Mouse (Mus musculus): ENCODE results near the gene Gm3739. TPM values are rescaled to one million over a fixed set of nuclear protein-coding genes. Genes with fewer than 3 reads are reported as not detected.
"Not testable (repeated sequence)": the region's sequence is repeated elsewhere in the genome, so short reads cannot be mapped to it uniquely, and the experiment has no call there.

Gm3739 gene
- under 1 TPM in 2 of 4 experiments, not detected in 2; 0.21 to 0.24 TPM for total RNA-seq (2022)

GRCm38 (mm10) chr14:7314661-7315060 is at the start of gene Gm3739:
Gene Gm3739, minus strand, starts transcription at chr14:7315049.
- DNase-seq, result not testable (repeated sequence)

DNA sequence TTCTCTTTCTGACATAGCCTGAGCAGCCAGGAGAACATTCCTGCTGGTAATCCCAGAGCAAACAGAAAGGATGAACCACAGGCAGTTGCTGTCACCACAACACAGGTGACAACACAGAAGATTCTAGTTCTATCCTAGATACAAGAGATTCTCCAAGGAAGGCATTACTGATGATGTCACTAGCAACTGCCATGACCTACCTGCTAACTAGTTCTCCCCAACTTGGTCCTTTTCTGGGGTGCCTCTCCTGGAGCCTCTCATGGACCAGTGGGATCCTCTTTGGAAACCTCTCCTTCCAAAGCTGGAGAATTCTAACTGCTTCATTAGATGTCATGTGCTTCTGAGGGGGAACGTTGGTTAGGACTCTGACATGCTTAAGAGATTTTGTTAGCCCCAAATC is 17.4 kb upstream of the Gm3739 start, which contains the start of gene Gm5797:
Gene Gm5797, minus strand, starts transcription at position 101 of the 400 bp plus-strand sequence.
- not testable (repeated sequence) for DNase-seq

- DNase-seq, result not testable (repeated sequence)
Observed at GRCm38 (mm10) chr14:7315093-7315492, 244 bp upstream of the Gm3739 start.

DNA sequence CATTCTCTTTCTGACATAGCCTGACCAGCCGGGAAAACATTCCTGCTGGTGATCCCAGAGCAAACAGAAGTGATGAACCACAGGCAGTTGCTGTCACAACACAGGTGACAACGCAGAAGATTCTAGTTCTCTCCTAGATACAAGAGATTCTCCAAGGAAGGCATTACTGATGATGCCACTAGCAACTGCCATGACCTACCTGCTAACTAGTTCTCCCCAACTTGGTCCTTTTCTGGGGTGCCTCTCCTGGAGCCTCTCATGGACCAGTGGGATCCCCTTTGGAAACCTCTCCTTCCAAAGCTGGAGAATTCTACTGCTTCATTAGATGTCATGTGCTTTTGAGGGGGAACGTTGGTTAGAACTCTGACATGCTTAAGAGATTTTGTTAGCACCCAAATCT is 50.2 kb downstream of the Gm3739 start, which contains the start of gene Gm3727:
Gene Gm3727, minus strand, starts transcription at position 101 of the 400 bp plus-strand sequence.
- not testable (repeated sequence) for DNase-seq

Other genes starting within 250 kb of the Gm3739 start
- gene Gm3696, start 214.4 kb downstream of the Gm3739 start, total RNA-seq (2022), result 1 to 10 TPM in 1 of 4 experiments, not detected in 3; 2.2 TPM
- not detected for gene Gm6676, start 189.6 kb downstream of the Gm3739 start, total RNA-seq (2022)
- 1 to 10 TPM in 1 of 4 experiments, under 1 TPM in 3; 0.46 to 1.1 (median 0.68) TPM for gene Gm3512, start 140.5 kb downstream of the Gm3739 start, total RNA-seq (2022)
- not detected for gene Gm16434, start 120.5 kb downstream of the Gm3739 start, total RNA-seq (2022)
- gene Gm3727, start 50.3 kb downstream of the Gm3739 start, total RNA-seq (2022), result not detected
- gene Gm5797, start 17.3 kb upstream of the Gm3739 start, total RNA-seq (2022), result not detected
- not detected for gene Gm8374, start 50.1 kb upstream of the Gm3739 start, total RNA-seq (2022)
- gene Gm3755, start 135.9 kb upstream of the Gm3739 start, total RNA-seq (2022), result not detected
- gene Gm3752, start 168.7 kb upstream of the Gm3739 start, total RNA-seq (2022), result under 1 TPM in 1 of 4 experiments, not detected in 3; 0.22 TPM